Mouse (Mus musculus) thymus, postnatal 10 days (tissue): ENCODE measurements around the gene Cep104.

Source experiments
- DNase-seq, 2 experiments: peaks; one replicate each; pipeline ENCODE4 v3.0.0; 2021; ENCODE audit warnings: low spot score in 2 of 2

Gene Cep104

GRCm38 (mm10) chr4:154045837-154046236 is 70.8 kb downstream of the Cep104 start:
- no peak for DNase-seq

GRCm38 (mm10) chr4:154051401-154051800 is 76.4 kb downstream of the Cep104 start:
- no peak for DNase-seq

GRCm38 (mm10) chr4:154053065-154053464 is 78.1 kb downstream of the Cep104 start:
- no peak for DNase-seq

- DNase-seq, result no peak
Observed at GRCm38 (mm10) chr4:154055482-154055881, 80.5 kb downstream of the Cep104 start.

GRCm38 (mm10) chr4:154056046-154056445 is 81.1 kb downstream of the Cep104 start:
- no peak for DNase-seq

GRCm38 (mm10) chr4:154056661-154057060 is 81.7 kb downstream of the Cep104 start:
- no peak for DNase-seq

GRCm38 (mm10) chr4:154057696-154058095 is 82.7 kb downstream of the Cep104 start:
- DNase-seq, result no peak
